Mouse (Mus musculus): ENCODE measurements around the gene Il6st. TPM values are rescaled to one million over a fixed set of nuclear protein-coding genes. Genes with fewer than 3 reads are reported as not detected.
A peak's percentile ranks its signal among the peaks of the same experiment; 100 is the strongest.
"Not testable (repeated sequence)": the region's sequence is repeated elsewhere in the genome, so short reads cannot be mapped to it uniquely, and the experiment has no call there.

Il6st gene
- polyA plus RNA-seq, 1 experiment, result 65.3 TPM

DNA sequence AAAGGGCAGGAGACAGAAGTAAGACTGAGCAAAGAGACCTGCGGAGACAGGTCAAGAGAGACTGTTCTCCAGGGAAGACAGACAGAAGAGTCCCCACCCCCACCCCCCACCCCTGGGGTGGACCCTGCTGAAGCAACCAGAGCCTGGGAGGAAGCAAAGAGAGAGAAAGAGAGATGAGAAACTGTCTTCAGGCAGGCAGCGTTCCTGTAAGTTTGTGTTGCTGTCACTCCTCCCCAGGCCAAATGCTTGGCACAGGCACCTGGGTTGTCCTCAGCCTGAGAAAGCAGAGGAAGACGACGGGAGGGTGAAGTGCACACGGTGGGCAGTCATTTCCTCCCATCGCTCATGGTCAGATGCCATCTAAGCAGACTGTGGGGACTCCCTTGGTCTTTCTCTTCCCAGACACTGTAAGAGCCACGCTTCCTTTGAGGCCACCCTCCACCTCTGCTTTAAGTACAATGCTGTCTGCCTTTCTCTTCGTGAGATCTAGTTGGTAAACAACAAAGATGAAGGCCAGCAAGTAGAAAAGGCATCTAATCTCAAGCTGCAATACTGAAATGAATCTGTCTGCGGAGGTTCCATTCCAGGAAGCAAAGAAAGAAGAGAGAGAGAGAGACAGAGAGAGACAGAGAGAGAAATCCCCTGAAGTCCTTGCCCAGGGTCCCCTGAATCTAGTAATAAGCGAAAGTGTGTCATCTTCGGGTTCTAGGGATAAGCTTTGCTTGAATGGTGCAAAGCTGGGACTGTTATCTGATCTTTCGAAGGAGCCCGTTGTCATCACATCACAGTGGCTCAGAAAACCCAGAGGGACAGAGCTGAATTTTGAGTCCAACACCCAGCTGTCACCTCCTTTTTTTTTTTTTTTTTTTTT is 37.4 kb upstream of the Il6st start:
- peaks cover 25% of the 10 kb centered on the region for H3K4me1 ChIP-seq (ENCODE audit: control insufficient read depth, insufficient read depth, low read length)
- no peak overlapping the region for H3K4me3 ChIP-seq (ENCODE audit: insufficient read depth, low read length)
- no peak for TF ChIP-seq POLR2A (IDR thresholded peaks at IDR 0.05; ENCODE audit: borderline replicate concordance, low read depth, low read length)
- TF ChIP-seq CTCF (IDR thresholded peaks at IDR 0.05; ENCODE audit: low read depth, low read length), result no peak
- no peak overlapping the region for H3K27ac ChIP-seq (ENCODE audit: insufficient read depth, low read depth, low read length)

DNA sequence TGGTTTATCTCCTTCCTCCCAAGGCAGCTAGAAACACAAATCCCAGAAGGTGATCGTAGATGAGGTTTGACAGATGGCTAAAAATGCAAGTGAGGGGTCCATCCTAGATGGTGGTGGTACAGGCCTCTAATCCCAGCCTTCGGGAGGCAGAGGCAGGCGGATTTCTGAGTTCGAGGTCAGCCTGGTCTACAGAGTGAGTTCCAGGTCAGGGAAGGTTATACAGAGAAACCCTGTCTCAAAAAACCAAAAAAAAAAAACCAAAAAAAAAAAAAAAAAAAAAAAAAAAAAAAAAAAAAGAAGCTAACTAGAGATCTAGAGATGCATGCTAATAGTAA is 36.8 kb upstream of the Il6st start:
- H3K4me1 ChIP-seq (ENCODE audit: control insufficient read depth, insufficient read depth, low read length), result peaks cover 25% of the 10 kb centered on the region
- not testable (repeated sequence) for H3K4me3 ChIP-seq (ENCODE audit: insufficient read depth, low read length); H3K27ac ChIP-seq (ENCODE audit: insufficient read depth, low read depth, low read length)

DNA sequence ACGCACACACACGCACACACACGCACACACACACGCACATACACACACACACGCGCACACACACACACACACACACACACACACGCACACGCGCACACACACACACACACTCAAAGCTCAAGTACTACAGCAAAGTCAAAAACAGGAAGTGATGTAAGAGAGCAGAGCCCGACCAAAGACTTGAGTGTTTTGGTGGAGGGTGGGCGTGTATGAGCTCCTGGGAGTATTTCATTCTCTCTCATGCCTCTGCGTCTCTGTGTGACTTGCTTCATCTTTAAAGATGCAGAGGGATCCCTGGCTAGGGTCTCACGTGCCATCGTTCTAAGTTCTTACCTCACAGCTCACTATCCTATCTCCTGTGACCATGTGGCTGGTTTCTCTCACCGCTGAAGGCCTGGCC is 36.3 kb upstream of the Il6st start:
- no peak overlapping the region for H3K4me3 ChIP-seq (ENCODE audit: insufficient read depth, low read length)
- H3K27ac ChIP-seq (ENCODE audit: insufficient read depth, low read depth, low read length), result peak overlapping the region; percentile 15
- peaks cover 28% of the 10 kb centered on the region for H3K4me1 ChIP-seq (ENCODE audit: control insufficient read depth, insufficient read depth, low read length)
- no peak for TF ChIP-seq POLR2A (IDR thresholded peaks at IDR 0.05; ENCODE audit: borderline replicate concordance, low read depth, low read length)

DNA sequence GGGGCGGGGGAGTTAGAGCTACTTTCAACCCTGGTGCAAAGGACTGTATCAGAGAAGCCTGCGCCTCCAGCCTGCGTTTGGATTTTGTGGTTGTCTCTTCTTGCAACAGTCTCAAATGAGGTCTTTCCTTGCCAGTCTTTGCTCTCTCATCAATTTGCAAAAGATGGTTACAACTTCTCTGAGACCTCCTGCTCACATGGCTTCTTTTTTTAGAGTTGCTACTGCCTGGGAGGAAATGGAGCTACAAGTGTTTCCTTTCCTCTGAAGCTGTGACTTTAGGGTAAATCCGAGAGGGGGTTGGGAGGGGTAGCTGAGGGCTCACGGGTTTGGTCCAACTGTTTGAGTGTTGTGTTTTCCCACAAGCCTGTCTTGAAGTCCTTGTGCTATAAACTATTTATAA is 30.6 kb upstream of the Il6st start:
- H3K27ac ChIP-seq (ENCODE audit: insufficient read depth, low read depth, low read length), result peak overlapping the region; percentile 93
- no peak for TF ChIP-seq CTCF (IDR thresholded peaks at IDR 0.05; ENCODE audit: low read depth, low read length)
- TF ChIP-seq POLR2A (IDR thresholded peaks at IDR 0.05; ENCODE audit: borderline replicate concordance, low read depth, low read length), result no peak

GRCm38 (mm10) chr13:112435241-112436075 is 28.4 kb upstream of the Il6st start:
- no peak for TF ChIP-seq CTCF (IDR thresholded peaks at IDR 0.05; ENCODE audit: low read depth, low read length)
- no peak for TF ChIP-seq POLR2A (IDR thresholded peaks at IDR 0.05; ENCODE audit: borderline replicate concordance, low read depth, low read length)
- Histone ChIP-seq H3K27ac (ENCODE audit: insufficient read depth, low read depth, low read length) (no peak overlapping the region), H3K4me3 (ENCODE audit: insufficient read depth, low read length) (no peak overlapping the region), H3K4me1 (ENCODE audit: control insufficient read depth, insufficient read depth, low read length) (peaks cover 38% of the 10 kb centered on the region)

More for the DNA sequence above, 30.6 kb upstream of the Il6st start:
- H3K4me3 ChIP-seq (ENCODE audit: insufficient read depth, low read length), result no peak overlapping the region
- H3K4me1 ChIP-seq (ENCODE audit: control insufficient read depth, insufficient read depth, low read length), result peaks cover 31% of the 10 kb centered on the region

DNA sequence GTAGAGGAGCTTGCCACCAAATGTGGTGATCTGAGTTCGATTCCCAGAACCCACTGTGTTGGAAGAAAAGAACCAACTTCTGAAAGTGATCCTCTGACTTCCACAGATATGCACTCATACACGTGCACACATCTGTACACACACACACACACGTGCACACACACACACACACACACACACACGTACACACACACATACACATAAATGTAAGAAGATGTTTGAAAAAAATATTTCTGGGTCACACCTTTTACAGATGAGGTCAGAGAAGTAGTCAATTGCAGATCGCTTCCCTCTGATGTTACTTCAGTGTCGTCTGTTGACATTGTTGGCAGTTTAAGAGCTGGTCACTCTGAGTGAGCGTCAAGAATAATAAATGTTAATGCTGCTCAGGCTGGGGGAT is 27.6 kb upstream of the Il6st start:
- TF ChIP-seq POLR2A (IDR thresholded peaks at IDR 0.05; ENCODE audit: borderline replicate concordance, low read depth, low read length) (no peak), CTCF (IDR thresholded peaks at IDR 0.05; ENCODE audit: low read depth, low read length) (no peak)
- no peak overlapping the region for H3K4me3 ChIP-seq (ENCODE audit: insufficient read depth, low read length)
- H3K27ac ChIP-seq (ENCODE audit: insufficient read depth, low read depth, low read length), result no peak overlapping the region
- H3K4me1 ChIP-seq (ENCODE audit: control insufficient read depth, insufficient read depth, low read length), result peaks cover 45% of the 10 kb centered on the region

GRCm38 (mm10) chr13:112438001-112438868 is 25.6 kb upstream of the Il6st start:
- peaks cover 46% of the 10 kb centered on the region for H3K4me1 ChIP-seq (ENCODE audit: control insufficient read depth, insufficient read depth, low read length)
- H3K4me3 ChIP-seq (ENCODE audit: insufficient read depth, low read length), result peak overlapping the region; percentile 28
- H3K27ac ChIP-seq (ENCODE audit: insufficient read depth, low read depth, low read length), result peak overlapping the region; percentile 97
- TF ChIP-seq POLR2A (IDR thresholded peaks at IDR 0.05; ENCODE audit: borderline replicate concordance, low read depth, low read length) (no peak), CTCF (IDR thresholded peaks at IDR 0.05; ENCODE audit: low read depth, low read length) (no peak)

GRCm38 (mm10) chr13:112439105-112439818 is 24.6 kb upstream of the Il6st start:
- Histone ChIP-seq H3K4me3 (ENCODE audit: insufficient read depth, low read length) (peak overlapping the region; percentile 32), H3K4me1 (ENCODE audit: control insufficient read depth, insufficient read depth, low read length) (peaks cover 42% of the 10 kb centered on the region), H3K27ac (ENCODE audit: insufficient read depth, low read depth, low read length) (peak overlapping the region; percentile 97)
- TF ChIP-seq CTCF (IDR thresholded peaks at IDR 0.05; ENCODE audit: low read depth, low read length) (no peak), POLR2A (IDR thresholded peaks at IDR 0.05; ENCODE audit: borderline replicate concordance, low read depth, low read length) (no peak)

- peaks cover 46% of the 10 kb centered on the region for H3K4me1 ChIP-seq (ENCODE audit: control insufficient read depth, insufficient read depth, low read length)
- TF ChIP-seq CTCF (IDR thresholded peaks at IDR 0.05; ENCODE audit: low read depth, low read length) (no peak), POLR2A (IDR thresholded peaks at IDR 0.05; ENCODE audit: borderline replicate concordance, low read depth, low read length) (no peak)
- H3K27ac ChIP-seq (ENCODE audit: insufficient read depth, low read depth, low read length), result peak overlapping the region; percentile 97
- H3K4me3 ChIP-seq (ENCODE audit: insufficient read depth, low read length), result peak overlapping the region; percentile 32; the same call in 1 of the 2 replicates
Measured at GRCm38 (mm10) chr13:112439917-112440361, 23.9 kb upstream of the Il6st start.

Measured in bone marrow macrophage, adult 2 months (primary cell).